Comparison of ENCODE assay signal across 9 mouse cellular contexts in the genomic region with DNA sequence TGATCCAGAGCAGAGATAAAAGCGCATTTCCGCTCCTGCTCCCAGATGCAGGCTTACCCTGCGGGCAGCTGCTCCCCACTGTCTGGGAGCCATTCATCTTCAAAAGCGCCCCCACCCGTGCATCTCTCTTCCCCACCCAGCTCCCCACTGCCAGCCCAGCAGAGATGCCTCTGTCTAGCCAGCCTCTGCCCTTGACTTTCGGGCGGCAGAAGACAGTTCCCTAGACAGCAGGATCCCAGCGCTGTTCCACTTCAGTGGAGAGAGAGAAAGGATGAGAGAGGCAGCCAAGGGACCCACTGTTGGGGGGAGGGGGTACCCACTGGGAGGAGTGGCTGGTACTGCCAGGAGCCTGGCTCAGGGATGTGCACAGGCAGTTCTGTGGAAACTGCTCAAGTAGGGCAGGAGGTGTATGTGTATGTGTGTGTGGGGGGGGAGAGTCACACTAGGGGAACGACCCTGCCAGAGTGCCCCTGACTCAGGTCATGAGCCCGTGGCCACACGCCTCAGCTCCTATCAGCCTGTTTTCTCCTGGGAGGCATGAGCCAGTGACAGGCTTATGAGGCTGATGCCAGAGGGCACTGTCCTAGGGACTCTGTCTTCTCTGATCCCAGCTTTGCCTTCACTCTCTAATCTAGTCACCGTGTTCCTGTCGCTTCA. TPM values are rescaled to one million over a fixed set of nuclear protein-coding genes. Genes with fewer than 3 reads are reported as not detected.
DNase-seq lines count a peak whose midpoint lies in the region; ATAC-seq and TF ChIP-seq lines count a peak whose summit lies in the region.
"Had no signal": no experiment of that assay in that cellular context is flagged by ENCODE, and none has a peak within 500 bp of the region (broad histone marks: within the 10 kb centered on the region; RNA-seq: fewer than 3 reads in every experiment).

No protein-coding gene starts in this region.

- peak; percentile 51; the same call in 1 of the 2 replicates for ATAC-seq in neural tube, embryonic 11.5 days (ENCODE audit: insufficient read depth, low FRiP score, low TSS enrichment)
- peak; percentile 63 for ATAC-seq in hindbrain, embryonic 13.5 days (ENCODE audit: low FRiP score)
- peak; percentile 86 for ATAC-seq in neural tube, embryonic 15.5 days (ENCODE audit: low FRiP score)
- no peak for ATAC-seq in inflammation-experienced regulatory T-cells, adult 6 months

- no peaks in the 10 kb centered on the region for H3K9me3 ChIP-seq in neural tube, embryonic 11.5 days (ENCODE audit: control insufficient read depth, low read length)
- no peaks in the 10 kb centered on the region for H3K9me3 ChIP-seq in hindbrain, embryonic 13.5 days
- no peaks in the 10 kb centered on the region for H3K9me3 ChIP-seq in neural tube, embryonic 15.5 days (replicated peaks)
- H3K9me3 ChIP-seq: stomach, embryonic 15.5 days had no signal

- H3K27me3 ChIP-seq in cerebellum, adult 2 months (ENCODE audit: control insufficient read depth, insufficient read depth, low read length), result no peaks in the 10 kb centered on the region
- H3K27me3 ChIP-seq in neural tube, embryonic 11.5 days (ENCODE audit: control insufficient read depth, insufficient read depth, low read length), result peaks cover 3% of the 10 kb centered on the region; the same call in 1 of the 2 replicates
- no peaks in the 10 kb centered on the region for H3K27me3 ChIP-seq in hindbrain, embryonic 13.5 days
- no peaks in the 10 kb centered on the region for H3K27me3 ChIP-seq in neural tube, embryonic 15.5 days (replicated peaks)

- H3K4me3 ChIP-seq in cerebellum, adult 2 months (replicated peaks; ENCODE audit: insufficient read depth, low read depth, low read length), result no peak overlapping the region
- H3K4me3 ChIP-seq in neural tube, embryonic 11.5 days (ENCODE audit: low read depth, low read length), result peak overlapping the region; percentile 10; the same call in 1 of the 2 replicates
- H3K4me3 ChIP-seq in hindbrain, embryonic 13.5 days, result 0 out of 2 replicates have a peak overlapping the region, but pooled peaks have one; percentile 1
- H3K4me3 ChIP-seq in neural tube, embryonic 15.5 days (replicated peaks), result no peak overlapping the region
- H3K4me3 ChIP-seq: stomach, embryonic 15.5 days had no signal

- H3K9ac ChIP-seq in neural tube, embryonic 11.5 days (ENCODE audit: low read length), result peak overlapping the region; percentile 42
- peak overlapping the region; percentile 55 for H3K9ac ChIP-seq in hindbrain, embryonic 13.5 days
- H3K9ac ChIP-seq in neural tube, embryonic 15.5 days (replicated peaks), result peak overlapping the region; percentile 32; the same call in 1 of the 2 replicates
- H3K9ac ChIP-seq: stomach, embryonic 15.5 days had no signal

- TF ChIP-seq POLR2A in cerebellum, adult 2 months (IDR thresholded peaks at IDR 0.05; ENCODE audit: borderline replicate concordance, insufficient read depth, low read length), result no peak

- peak overlapping the region; percentile 14; the same call in 1 of the 2 replicates for H3K4me2 ChIP-seq in neural tube, embryonic 11.5 days (ENCODE audit: low read depth)
- H3K4me2 ChIP-seq in hindbrain, embryonic 13.5 days, result peak overlapping the region; percentile 34
- H3K4me2 ChIP-seq in neural tube, embryonic 15.5 days, result peak overlapping the region; percentile 36
- H3K4me2 ChIP-seq: stomach, embryonic 15.5 days had no signal

- WGBS in cerebellum, adult 2 months, result 15% methylated on average over 13 of the region's 13 CpGs
- 21% methylated on average over 13 of the region's 13 CpGs for WGBS in neural tube, embryonic 11.5 days
- WGBS in hindbrain, embryonic 13.5 days, result 1% methylated on average over 13 of the region's 13 CpGs
- 8% methylated on average over 13 of the region's 13 CpGs for WGBS in neural tube, embryonic 15.5 days

- no peak for TF ChIP-seq CTCF in cerebellum, adult 2 months (IDR thresholded peaks at IDR 0.05; ENCODE audit: borderline replicate concordance, insufficient read depth, low read depth, low read length)

- H3K27ac ChIP-seq in cerebellum, adult 2 months (ENCODE audit: insufficient read depth, low read length), result peak overlapping the region; percentile 88
- peak overlapping the region; percentile 68 for H3K27ac ChIP-seq in neural tube, embryonic 11.5 days (ENCODE audit: low read depth, low read length)
- peak overlapping the region; percentile 94 for H3K27ac ChIP-seq in hindbrain, embryonic 13.5 days
- peak overlapping the region; percentile 89 for H3K27ac ChIP-seq in neural tube, embryonic 15.5 days (replicated peaks)
- H3K27ac ChIP-seq: stomach, embryonic 15.5 days had no signal

- peak in 1 of 2 experiments; percentile 56 for DNase-seq in cerebellum, adult 2 months
- no peak for DNase-seq in cerebellum, adult 11 months
- DNase-seq in neural tube, embryonic 11.5 days (ENCODE audit: low spot score), result peak; percentile 53
- no peak for DNase-seq in neural tube, embryonic 10.5 days (ENCODE audit: extremely low spot score, low spot score)
- no peak for DNase-seq in lung, postnatal 4 days

- H3K36me3 ChIP-seq in neural tube, embryonic 11.5 days (ENCODE audit: control insufficient read depth, insufficient read depth, low read length), result no peaks in the 10 kb centered on the region
- H3K36me3 ChIP-seq in hindbrain, embryonic 13.5 days, result no peaks in the 10 kb centered on the region
- no peaks in the 10 kb centered on the region for H3K36me3 ChIP-seq in neural tube, embryonic 15.5 days
- H3K36me3 ChIP-seq: stomach, embryonic 15.5 days had no signal

- peaks cover 44% of the 10 kb centered on the region for H3K4me1 ChIP-seq in cerebellum, adult 2 months (ENCODE audit: control insufficient read depth, insufficient read depth, low read length)
- peaks cover 29% of the 10 kb centered on the region for H3K4me1 ChIP-seq in neural tube, embryonic 11.5 days (ENCODE audit: control insufficient read depth, insufficient read depth, low read length)
- peaks cover 76% of the 10 kb centered on the region for H3K4me1 ChIP-seq in hindbrain, embryonic 13.5 days (replicated peaks)
- H3K4me1 ChIP-seq in neural tube, embryonic 15.5 days, result peaks cover 67% of the 10 kb centered on the region

RNA-seq across cellular contexts. Expression of a gene that starts 7.3 kb away (rescaled TPM):
- 105 and 113 TPM in 2 replicates for polyA plus RNA-seq in cerebellum, adult 2 months (2012; rRNA removed)
- polyA plus RNA-seq in neural tube, embryonic 11.5 days (2014; fragmentation: Nextera tagmentation; extraction: Ambion mirVana), result 2.3 and 3.0 TPM in 2 replicates
- 16.4 and 18.1 TPM in 2 replicates for polyA plus RNA-seq in hindbrain, embryonic 13.5 days (2015; fragmentation: Nextera tagmentation; extraction: Ambion mirVana)
- polyA plus RNA-seq in neural tube, embryonic 15.5 days (2015; fragmentation: Nextera tagmentation; extraction: Ambion mirVana), result 28.7 and 31.1 TPM in 2 replicates
- polyA plus RNA-seq in inflammation-experienced regulatory T-cells, adult 6 months (2017; shearing (Covaris generic)), result under 1 TPM in 2 of 3 experiments, not detected in 1; 0.24 to 0.32 TPM

RNA-seq across cellular contexts. Expression of a gene that starts 8.1 kb away (rescaled TPM):
- 13.7 and 14.2 TPM in 2 replicates for polyA plus RNA-seq in cerebellum, adult 2 months (2012; rRNA removed)
- 0.37 and 0.53 TPM in 2 replicates for polyA plus RNA-seq in neural tube, embryonic 11.5 days (2014; fragmentation: Nextera tagmentation; extraction: Ambion mirVana)
- 1.2 and 1.4 TPM in 2 replicates for polyA plus RNA-seq in hindbrain, embryonic 13.5 days (2015; fragmentation: Nextera tagmentation; extraction: Ambion mirVana)
- polyA plus RNA-seq in neural tube, embryonic 15.5 days (2015; fragmentation: Nextera tagmentation; extraction: Ambion mirVana), result 3.1 and 3.4 TPM in 2 replicates
- not detected for polyA plus RNA-seq in inflammation-experienced regulatory T-cells, adult 6 months (2017; shearing (Covaris generic))

RNA-seq across cellular contexts. Expression of a gene that starts 34.6 kb away (rescaled TPM):
- 1.9 and 2.2 TPM in 2 replicates for polyA plus RNA-seq in cerebellum, adult 2 months (2012; rRNA removed)
- polyA plus RNA-seq in neural tube, embryonic 11.5 days (2014; fragmentation: Nextera tagmentation; extraction: Ambion mirVana), result 4.9 and 5.3 TPM in 2 replicates
- 1.8 and 2.1 TPM in 2 replicates for polyA plus RNA-seq in hindbrain, embryonic 13.5 days (2015; fragmentation: Nextera tagmentation; extraction: Ambion mirVana)
- polyA plus RNA-seq in neural tube, embryonic 15.5 days (2015; fragmentation: Nextera tagmentation; extraction: Ambion mirVana), result 1.4 and 4.0 TPM in 2 replicates
- polyA plus RNA-seq in inflammation-experienced regulatory T-cells, adult 6 months (2017; shearing (Covaris generic)), result 1 to 10 TPM; 3.4 to 9.3 (median 3.9) TPM

Comparison
In these comparisons a context has a peak if more than half of its experiments do, and no peak if none do; other contexts are left out.
1. H3K4me3 ChIP-seq: peak in neural tube, embryonic 11.5 days (single experiment) and hindbrain, embryonic 13.5 days (single experiment); none in cerebellum, adult 2 months (single experiment) and neural tube, embryonic 15.5 days (single experiment).
2. Peak in every context shown above with its lines, with median percentiles within 50 percentile points of each other: H3K27ac ChIP-seq, H3K4me2 ChIP-seq and H3K9ac ChIP-seq.